Mouse (Mus musculus) liver, adult 2 months (tissue): ENCODE results near the gene Hbq1a.

Experiments used
- CTCF ChIP-seq: fragments of 200-500 bp; IDR thresholded peaks from 2 replicates; pipeline ENCODE4 v1.5.1; 2011; ENCODE audit warnings: low read depth, low read length, control low read depth
- POLR2A ChIP-seq: fragments of 200-500 bp; IDR thresholded peaks from 2 replicates; pipeline ENCODE4 v1.6.1; 2011; ENCODE audit warnings: low read length, control low read depth; ENCODE audit not compliant: insufficient read depth; ENCODE audit errors: extremely low read depth

- TF ChIP-seq CTCF: no peak
- no peak for TF ChIP-seq POLR2A
Measured at GRCm38 (mm10) chr11:32349284-32349953, 49.5 kb downstream of the Hbq1a start.
